Mouse (Mus musculus) layer of hippocampus, adult 9-10 months (tissue): ENCODE data around the gene Olfr823.
"Not testable (repeated sequence)": the region's sequence is repeated elsewhere in the genome, so short reads cannot be mapped to it uniquely, and the experiment has no call there.

Experiments
- DNase-seq: peaks from one replicate; pipeline ENCODE4 v3.0.0; 2022; ENCODE audit warnings: low spot score

Gene Olfr823

DNA sequence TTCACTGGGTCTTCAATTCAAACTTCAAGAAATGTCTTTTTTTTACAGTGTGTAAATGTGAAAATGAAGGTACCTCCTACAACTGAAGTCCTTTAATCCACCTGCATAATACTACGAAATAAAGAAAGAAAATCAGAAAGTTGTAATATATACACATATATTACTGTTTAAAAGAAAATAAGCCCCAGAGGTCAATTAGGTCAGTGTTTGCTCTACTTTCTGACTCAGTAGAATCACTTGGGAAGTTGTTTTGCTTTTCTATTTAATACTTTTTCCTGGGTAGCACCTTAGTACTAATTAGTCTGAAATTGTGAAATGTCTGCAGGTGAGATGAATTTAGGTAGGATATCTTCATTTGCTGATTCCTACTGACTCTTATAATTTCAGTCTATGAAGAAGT is at the start of gene Olfr823:
TSS of gene Olfr823 (minus strand) at position 101 of the 400 bp plus-strand sequence.
- DNase-seq = not testable (repeated sequence)

GRCm38 (mm10) chr10:130144121-130144520 is 28.9 kb upstream of the Olfr823 start:
- DNase-seq = no peak

GRCm38 (mm10) chr10:130142481-130142880 is 27.3 kb upstream of the Olfr823 start:
- DNase-seq = not testable (repeated sequence)

DNA sequence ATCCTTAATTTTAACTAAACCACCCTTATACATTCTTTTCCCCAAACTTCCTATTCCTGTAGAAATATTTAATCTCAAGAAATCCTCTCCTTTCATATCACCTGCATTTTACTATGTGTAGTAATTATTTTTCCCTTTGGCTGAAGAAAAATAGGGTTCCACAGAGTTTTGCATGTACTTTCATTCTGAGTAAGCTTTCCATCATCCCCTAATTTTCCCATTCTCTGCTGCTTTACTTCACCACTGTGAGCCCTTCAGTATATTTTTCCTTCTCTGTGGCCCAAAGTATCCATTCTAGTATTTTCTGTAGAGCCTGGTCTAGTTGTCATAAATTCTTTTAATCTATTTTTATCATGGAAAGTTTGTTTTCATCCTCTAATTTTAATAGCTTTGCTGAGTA is 19.6 kb upstream of the Olfr823 start:
- DNase-seq = no peak

DNA sequence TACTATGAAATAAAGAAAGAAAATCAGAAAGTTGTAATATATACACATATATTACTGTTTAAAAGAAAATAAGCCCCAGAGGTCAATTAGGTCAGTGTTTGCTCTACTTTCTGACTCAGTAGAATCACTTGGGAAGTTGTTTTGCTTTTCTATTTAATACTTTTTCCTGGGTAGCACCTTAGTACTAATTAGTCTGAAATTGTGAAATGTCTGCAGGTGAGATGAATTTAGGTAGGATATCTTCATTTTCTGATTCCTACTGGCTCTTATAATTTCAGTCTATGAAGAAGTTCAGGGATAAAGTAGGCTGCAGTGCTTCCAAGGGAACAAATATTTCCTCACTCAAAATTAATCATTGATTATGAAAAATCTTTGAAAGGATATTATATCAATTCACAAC is 14.7 kb upstream of the Olfr823 start, which contains the start of gene Olfr824:
TSS of gene Olfr824 (minus strand) at position 101 of the 400 bp plus-strand sequence.
- DNase-seq = not testable (repeated sequence)

DNA sequence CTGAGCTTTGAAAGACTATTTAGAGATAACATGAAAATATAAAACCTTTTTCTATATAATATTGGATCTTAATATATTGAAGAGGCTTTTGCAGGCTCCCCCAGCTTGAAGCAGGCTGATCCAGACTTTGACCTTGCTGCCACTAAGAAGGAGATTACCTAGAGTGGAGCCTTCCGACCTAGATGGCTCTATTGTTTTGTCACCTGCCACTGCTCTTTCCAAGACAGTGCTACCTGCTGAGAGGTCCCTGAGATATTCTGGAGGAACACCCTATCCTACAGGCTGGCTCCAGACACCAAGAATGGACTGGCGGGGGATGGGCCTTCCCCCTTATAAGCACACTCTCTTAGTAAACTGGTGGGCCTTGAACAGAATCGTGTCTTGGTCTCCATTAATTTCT is 862 bp upstream of the Olfr823 start:
- not testable (repeated sequence) for DNase-seq

GRCm38 (mm10) chr10:130096104-130096503 is 19.1 kb downstream of the Olfr823 start:
- DNase-seq = no peak

GRCm38 (mm10) chr10:130092838-130093440 is 22.2 kb downstream of the Olfr823 start:
- peak; percentile 20 for DNase-seq

GRCm38 (mm10) chr10:130070910-130071309 is 44.3 kb downstream of the Olfr823 start, which contains the start of gene Olfr822:
Olfr822 (plus strand) TSS chr10:130071210.
- DNase-seq = no peak
